Mouse (Mus musculus) intestine, embryonic 16.5 days (tissue): ENCODE results near the gene Slc7a15. TPM values are rescaled to one million over a fixed set of nuclear protein-coding genes. Genes with fewer than 3 reads are reported as not detected.

Experiments used
- polyA plus RNA-seq: library from polyadenylated mRNA; unstranded; fragments of >200 nt; fragmentation: Nextera tagmentation; extraction: Ambion mirVana; gene quantifications from 2 replicates; pipeline ENCODE4 v1.2.1, GENCODE M21; 2015

The Slc7a15 gene
- polyA plus RNA-seq, 1 experiment from 2014 or later = 0.44 TPM

Other genes with a start within 250 kb of the Slc7a15 start
- gene Rhob, start 99.1 kb downstream of the Slc7a15 start, polyA plus RNA-seq = 24.1 and 24.6 TPM in 2 replicates
- gene Pum2, start 75.1 kb upstream of the Slc7a15 start, polyA plus RNA-seq = 31.9 and 34.3 TPM in 2 replicates
- gene Sdc1, start 172.3 kb upstream of the Slc7a15 start, polyA plus RNA-seq = 102 and 109 TPM in 2 replicates